Mouse (Mus musculus): ENCODE data around the gene Slc17a8. TPM values are rescaled to one million over a fixed set of nuclear protein-coding genes. Genes with fewer than 3 reads are reported as not detected.
"Not testable (repeated sequence)": the region's sequence is repeated elsewhere in the genome, so short reads cannot be mapped to it uniquely, and the experiment has no call there.

Gene Slc17a8
- total RNA-seq (2015) (0.50 TPM in 1 of 2 replicates, not detected in the other), total RNA-seq (2017) (not detected in 2 replicates)

GRCm38 (mm10) chr10:89621129-89621528 is at the start of gene Slc17a8:
Gene Slc17a8, minus strand, starts transcription at chr10:89621253.
- ATAC-seq (ENCODE audit: poor library complexity, severe bottlenecking) = no peak

- not testable (repeated sequence) for ATAC-seq (ENCODE audit: poor library complexity, severe bottlenecking)
These were observed 49.3 kb upstream of the Slc17a8 start for GRCm38 (mm10) chr10:89670371-89670770.

- no peak for ATAC-seq (ENCODE audit: poor library complexity, severe bottlenecking)
These were observed 46.5 kb upstream of the Slc17a8 start for GRCm38 (mm10) chr10:89667571-89667970.

GRCm38 (mm10) chr10:89665679-89666078 is 44.6 kb upstream of the Slc17a8 start:
- ATAC-seq (ENCODE audit: poor library complexity, severe bottlenecking) = no peak

GRCm38 (mm10) chr10:89664977-89665645 is 44.1 kb upstream of the Slc17a8 start:
- ATAC-seq (ENCODE audit: poor library complexity, severe bottlenecking) = no peak

GRCm38 (mm10) chr10:89656366-89656765 is 35.3 kb upstream of the Slc17a8 start:
- ATAC-seq (ENCODE audit: poor library complexity, severe bottlenecking) = no peak

- ATAC-seq (ENCODE audit: poor library complexity, severe bottlenecking) = no peak
These were observed 31.9 kb upstream of the Slc17a8 start for GRCm38 (mm10) chr10:89652912-89653311.

GRCm38 (mm10) chr10:89651691-89652090 is 30.6 kb upstream of the Slc17a8 start:
- no peak for ATAC-seq (ENCODE audit: poor library complexity, severe bottlenecking)

- no peak for ATAC-seq (ENCODE audit: poor library complexity, severe bottlenecking)
These were observed 25.9 kb upstream of the Slc17a8 start for GRCm38 (mm10) chr10:89646918-89647317.

GRCm38 (mm10) chr10:89637001-89637400 is 15.9 kb upstream of the Slc17a8 start:
- no peak for ATAC-seq (ENCODE audit: poor library complexity, severe bottlenecking)

- no peak for ATAC-seq (ENCODE audit: poor library complexity, severe bottlenecking)
These were observed 14.0 kb upstream of the Slc17a8 start for GRCm38 (mm10) chr10:89635018-89635417.

GRCm38 (mm10) chr10:89633736-89634426 is 12.8 kb upstream of the Slc17a8 start:
- no peak for ATAC-seq (ENCODE audit: poor library complexity, severe bottlenecking)

- no peak for ATAC-seq (ENCODE audit: poor library complexity, severe bottlenecking)
These were observed 12.1 kb upstream of the Slc17a8 start for GRCm38 (mm10) chr10:89633121-89633520.

GRCm38 (mm10) chr10:89631831-89632230 is 10.8 kb upstream of the Slc17a8 start:
- ATAC-seq (ENCODE audit: poor library complexity, severe bottlenecking) = no peak

- ATAC-seq (ENCODE audit: poor library complexity, severe bottlenecking) = no peak
These were observed 9.5 kb upstream of the Slc17a8 start for GRCm38 (mm10) chr10:89630564-89630963.

- peak; percentile 80 for ATAC-seq (ENCODE audit: poor library complexity, severe bottlenecking)
These were observed 9.0 kb upstream of the Slc17a8 start for GRCm38 (mm10) chr10:89630052-89630451.

- no peak for ATAC-seq (ENCODE audit: poor library complexity, severe bottlenecking)
These were observed 5.7 kb upstream of the Slc17a8 start for GRCm38 (mm10) chr10:89626714-89627113.

- ATAC-seq (ENCODE audit: poor library complexity, severe bottlenecking) = no peak
These were observed 3.1 kb upstream of the Slc17a8 start for GRCm38 (mm10) chr10:89624196-89624595.

GRCm38 (mm10) chr10:89599311-89599710 is 21.7 kb downstream of the Slc17a8 start:
- ATAC-seq (ENCODE audit: poor library complexity, severe bottlenecking) = 0 out of 2 replicates have a peak, but pooled peaks have one; percentile 6

GRCm38 (mm10) chr10:89597275-89597674 is 23.8 kb downstream of the Slc17a8 start:
- no peak for ATAC-seq (ENCODE audit: poor library complexity, severe bottlenecking)

- ATAC-seq (ENCODE audit: poor library complexity, severe bottlenecking) = no peak
These were observed 25.1 kb downstream of the Slc17a8 start for GRCm38 (mm10) chr10:89595935-89596334.

GRCm38 (mm10) chr10:89595514-89595913 is 25.5 kb downstream of the Slc17a8 start:
- ATAC-seq (ENCODE audit: poor library complexity, severe bottlenecking) = no peak
